Mouse (Mus musculus) embryonic facial prominence, embryonic 13.5 days (tissue): ENCODE results near the gene Vsnl1. TPM values are rescaled to one million over a fixed set of nuclear protein-coding genes. Genes with fewer than 3 reads are reported as not detected.

Experiments
- microRNA-seq: library from miRNA; unstranded; fragments of <30 nt; microRNA quantifications from one replicate; pipeline ENCODE4, GENCODE M21; 2016
- polyA plus RNA-seq: library from polyadenylated mRNA; unstranded; fragments of >200 nt; fragmentation: Nextera tagmentation; extraction: Ambion mirVana; gene quantifications from 2 replicates; pipeline ENCODE4 v1.2.1, GENCODE M21; 2015

Vsnl1 gene
- polyA plus RNA-seq, 1 experiment from 2014 or later = 2.9 TPM

Small RNA genes lying within 50 kb of the gene (microRNA-seq; reads per million reads assigned to microRNA genes)
- gene Mir7675 = not detected

Other genes starting within 250 kb of the Vsnl1 start
- gene Msgn1, start 227.6 kb downstream of the Vsnl1 start, polyA plus RNA-seq = not detected in 2 replicates
- gene Gen1, start 170.8 kb downstream of the Vsnl1 start, polyA plus RNA-seq = 9.3 and 11.7 TPM in 2 replicates
- 161 and 174 TPM in 2 replicates for gene Smc6, start 170.7 kb downstream of the Vsnl1 start, polyA plus RNA-seq
- 1.1 and 1.4 TPM in 2 replicates for gene Rad51ap2, start 19.5 kb upstream of the Vsnl1 start, polyA plus RNA-seq